Mouse (Mus musculus): ENCODE results near the gene Cdk11b. TPM values are rescaled to one million over a fixed set of nuclear protein-coding genes. Genes with fewer than 3 reads are reported as not detected.

The Cdk11b gene
- total and polyA plus RNA-seq, 3 experiments = 56.6 to 249 (median 113) TPM

DNA sequence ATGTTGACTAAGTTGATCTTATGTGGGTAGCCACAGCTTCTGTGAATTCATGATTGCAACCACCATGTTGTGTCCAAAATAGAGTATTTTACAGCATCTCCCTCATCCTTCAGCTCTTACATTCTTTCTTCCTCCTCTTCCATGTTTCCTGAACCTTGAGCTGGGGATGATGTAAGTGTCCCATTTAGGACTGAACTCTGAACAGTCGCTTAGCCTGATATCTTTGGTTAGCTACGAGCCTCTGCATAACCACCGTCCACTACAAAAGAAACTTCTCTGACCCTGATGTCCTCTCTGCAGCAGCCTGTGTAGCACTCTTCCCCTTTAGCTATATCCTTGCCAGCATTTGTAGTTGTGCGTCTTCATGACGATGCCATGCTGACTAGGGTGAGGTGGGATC is 21.1 kb downstream of the Cdk11b start (continued):
- no peak for TF ChIP-seq EP300 (IDR thresholded peaks at IDR 0.05; ENCODE audit: low read depth in 1 of 2, low read length in 2 of 2)
- no peak for TF ChIP-seq MYC (IDR thresholded peaks at IDR 0.05; ENCODE audit: low read depth, low read length)

DNA sequence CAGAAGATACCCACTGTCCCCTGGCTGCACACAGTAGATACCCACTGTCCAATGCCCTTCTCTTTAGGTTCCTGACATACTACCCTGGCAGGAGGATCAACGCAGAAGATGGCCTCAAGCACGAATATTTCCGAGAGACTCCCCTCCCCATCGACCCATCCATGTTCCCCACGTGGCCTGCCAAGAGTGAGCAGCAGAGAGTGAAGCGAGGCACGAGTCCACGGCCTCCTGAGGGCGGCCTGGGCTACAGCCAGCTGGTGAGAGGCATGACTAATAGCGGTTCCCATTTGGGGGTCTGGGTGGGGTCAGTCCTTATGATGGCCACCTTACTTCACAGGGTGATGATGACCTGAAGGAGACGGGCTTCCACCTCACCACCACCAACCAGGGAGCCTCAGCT is 24.7 kb downstream of the Cdk11b start:
- H3K9me3 ChIP-seq (replicated peaks; ENCODE audit: insufficient read depth, low read length) = no peaks in the 10 kb centered on the region
- H3K27me3 ChIP-seq (ENCODE audit: control insufficient read depth in 1 of 2, insufficient read depth in 2 of 2, low read length in 2 of 2) = no peaks in the 10 kb centered on the region
- H3K79me2 ChIP-seq (ENCODE audit: control insufficient read depth, insufficient read depth, low read length, poor library complexity) = no peaks in the 10 kb centered on the region
- no peak overlapping the region for H3K9ac ChIP-seq (ENCODE audit: control insufficient read depth, low read depth, low read length, poor library complexity, severe bottlenecking)
- H3K4me1 ChIP-seq (ENCODE audit: control insufficient read depth in 1 of 2, insufficient read depth in 2 of 2, low read length in 2 of 2) = no peaks in the 10 kb centered on the region
- DNase-seq (ENCODE audit: low read depth, low spot score) = no peak
- no peak for TF ChIP-seq NRF1 (IDR thresholded peaks at IDR 0.05; ENCODE audit: insufficient read depth, low read depth, low read length, poor library complexity, severe bottlenecking)
- peaks cover 0 to 13% of the 10 kb centered on the region in 2 experiments; a peak in 2 of 4 replicates for H3K36me3 ChIP-seq (ENCODE audit: control insufficient read depth in 1 of 2, insufficient read depth in 2 of 2, low read length in 2 of 2)
- H3K27ac ChIP-seq (ENCODE audit: control insufficient read depth, low read depth, low read length) = no peak overlapping the region
- H3K4me3 ChIP-seq (ENCODE audit: control insufficient read depth in 1 of 2, insufficient read depth in 1 of 2, low read depth in 2 of 2, low read length in 2 of 2) = no peak overlapping the region

DNA sequence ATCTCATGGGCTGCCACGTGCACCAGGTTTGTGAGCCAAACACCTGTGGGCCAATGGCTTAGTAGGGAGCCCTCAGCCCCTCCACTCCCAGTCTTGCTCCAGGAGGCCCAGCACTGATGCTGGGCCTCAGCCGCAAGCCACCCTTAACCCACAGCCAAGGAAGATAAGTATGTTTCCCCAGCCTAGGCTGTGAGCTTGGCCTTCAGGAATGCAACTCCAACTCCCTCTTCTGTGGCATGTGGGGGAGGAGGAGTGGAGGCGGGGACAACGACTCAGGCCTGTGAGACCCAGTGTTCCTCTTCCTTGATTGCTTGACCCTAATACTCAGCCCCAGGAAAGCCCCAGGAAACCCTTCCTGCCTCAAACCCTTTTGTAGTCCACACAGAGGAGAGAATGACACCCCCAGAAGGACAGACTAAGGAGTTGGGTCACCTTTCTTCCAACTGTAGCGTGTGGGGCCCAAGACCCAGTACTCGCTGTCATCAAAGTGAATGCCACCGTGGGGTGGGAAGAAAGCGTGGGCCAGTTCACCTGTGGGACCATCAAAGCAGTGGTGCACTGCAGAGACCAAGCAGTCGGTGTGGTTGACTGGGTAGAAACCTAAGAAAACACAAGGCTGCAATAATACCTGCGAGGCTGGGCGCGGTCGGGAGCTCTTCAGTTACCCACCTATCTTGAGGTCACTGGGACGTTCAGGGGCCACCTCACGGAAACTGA is 27.1 kb downstream of the Cdk11b start:
- Histone ChIP-seq H3K4me1 (ENCODE audit: control insufficient read depth in 1 of 2, insufficient read depth in 2 of 2, low read length in 2 of 2) (no peaks in the 10 kb centered on the region), H3K79me2 (ENCODE audit: control insufficient read depth, insufficient read depth, low read length, poor library complexity) (no peaks in the 10 kb centered on the region), H3K9me3 (replicated peaks; ENCODE audit: insufficient read depth, low read length) (no peaks in the 10 kb centered on the region), H3K9ac (ENCODE audit: control insufficient read depth, low read depth, low read length, poor library complexity, severe bottlenecking) (no peak overlapping the region), H3K27ac (ENCODE audit: control insufficient read depth, low read depth, low read length) (no peak overlapping the region), H3K36me3 (ENCODE audit: control insufficient read depth in 1 of 2, insufficient read depth in 2 of 2, low read length in 2 of 2) (peaks cover 0 to 13% of the 10 kb centered on the region in 2 experiments; a peak in 2 of 4 replicates), H3K4me3 (ENCODE audit: control insufficient read depth in 1 of 2, insufficient read depth in 1 of 2, low read depth in 2 of 2, low read length in 2 of 2) (no peak overlapping the region), H3K27me3 (ENCODE audit: control insufficient read depth in 1 of 2, insufficient read depth in 2 of 2, low read length in 2 of 2) (no peaks in the 10 kb centered on the region)
- TF ChIP-seq BHLHE40 (IDR thresholded peaks at IDR 0.05; ENCODE audit: borderline replicate concordance, low read depth, low read length) (no peak), NELFE (IDR thresholded peaks at IDR 0.05; ENCODE audit: low read depth, low read length) (no peak), E2F4 (IDR thresholded peaks at IDR 0.05; ENCODE audit: borderline replicate concordance, low read depth, low read length) (no peak), MAZ (IDR thresholded peaks at IDR 0.05; ENCODE audit: low read depth, low read length) (no peak), TCF12 (IDR thresholded peaks at IDR 0.05; ENCODE audit: low read depth, low read length) (no peak), POLR2A (IDR thresholded peaks at IDR 0.05; ENCODE audit: control insufficient read depth in 1 of 2, insufficient read depth in 1 of 2, low read depth in 1 of 2, low read length in 2 of 2, poor library complexity in 1 of 2) (no peak; a peak in 1 of 4 replicates), ZKSCAN1 (IDR thresholded peaks at IDR 0.05; ENCODE audit: low read depth, low read length) (no peak), CHD1 (IDR thresholded peaks at IDR 0.05; ENCODE audit: low read depth, low read length) (no peak), ELF1 (IDR thresholded peaks at IDR 0.05; ENCODE audit: low read depth, low read length) (no peak), POLR2AphosphoS5 (IDR thresholded peaks at IDR 0.05; ENCODE audit: borderline replicate concordance, low read depth, low read length) (no peak), CTCF (IDR thresholded peaks at IDR 0.05 in 2 of 3, conservative IDR thresholded peaks at IDR 0.05 in 1 of 3; ENCODE audit: control insufficient read depth in 1 of 3, insufficient read depth in 1 of 3, low read depth in 2 of 3, low read length in 3 of 3, poor library complexity in 1 of 3, severe bottlenecking in 1 of 3) (no peak), SIN3A (IDR thresholded peaks at IDR 0.05; ENCODE audit: low read length) (no peak), MEF2A (IDR thresholded peaks at IDR 0.05; ENCODE audit: extremely low read depth, insufficient replicate concordance, low read depth, low read length, poor library complexity, severe bottlenecking) (no peak), MYB (IDR thresholded peaks at IDR 0.05; ENCODE audit: low read depth, low read length) (no peak), POLR2AphosphoS2 (IDR thresholded peaks at IDR 0.05; ENCODE audit: low read length) (no peak; the same call in 1 of the 2 replicates), SMC3 (IDR thresholded peaks at IDR 0.05; ENCODE audit: low read depth, low read length) (no peak), NRF1 (IDR thresholded peaks at IDR 0.05; ENCODE audit: insufficient read depth, low read depth, low read length, poor library complexity, severe bottlenecking) (no peak)
- no peak for DNase-seq (ENCODE audit: low read depth, low spot score)
